Mouse (Mus musculus): ENCODE measurements around the gene Slc13a3. TPM values are rescaled to one million over a fixed set of nuclear protein-coding genes. Genes with fewer than 3 reads are reported as not detected.

Slc13a3 gene
- polyA plus RNA-seq (2017; shearing (Covaris generic)): under 1 TPM; 0.06 to 0.10 TPM

DNA sequence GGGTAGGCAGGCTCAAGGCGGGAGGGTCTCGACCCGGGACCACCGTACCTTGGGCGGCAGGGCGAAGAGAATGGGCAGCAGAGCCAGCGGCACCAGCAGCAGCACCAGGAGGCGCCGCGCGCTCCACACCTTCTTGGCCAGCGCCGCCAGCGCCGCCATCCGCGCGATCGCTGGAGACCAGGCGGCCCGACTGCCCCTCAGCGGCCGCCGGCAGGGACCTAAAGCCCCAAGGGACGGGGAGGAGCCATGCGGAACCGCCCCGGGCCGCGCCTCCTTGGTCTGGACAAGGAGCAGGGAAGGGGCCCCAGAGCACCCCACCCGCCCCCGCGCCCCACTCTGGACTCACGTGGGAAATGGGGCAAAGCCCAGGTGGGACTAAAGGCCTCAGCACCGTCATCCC, at the start of gene Slc13a3:
Gene Slc13a3, minus strand, starts transcription at position 228 of the 400 bp plus-strand sequence.

DNA sequence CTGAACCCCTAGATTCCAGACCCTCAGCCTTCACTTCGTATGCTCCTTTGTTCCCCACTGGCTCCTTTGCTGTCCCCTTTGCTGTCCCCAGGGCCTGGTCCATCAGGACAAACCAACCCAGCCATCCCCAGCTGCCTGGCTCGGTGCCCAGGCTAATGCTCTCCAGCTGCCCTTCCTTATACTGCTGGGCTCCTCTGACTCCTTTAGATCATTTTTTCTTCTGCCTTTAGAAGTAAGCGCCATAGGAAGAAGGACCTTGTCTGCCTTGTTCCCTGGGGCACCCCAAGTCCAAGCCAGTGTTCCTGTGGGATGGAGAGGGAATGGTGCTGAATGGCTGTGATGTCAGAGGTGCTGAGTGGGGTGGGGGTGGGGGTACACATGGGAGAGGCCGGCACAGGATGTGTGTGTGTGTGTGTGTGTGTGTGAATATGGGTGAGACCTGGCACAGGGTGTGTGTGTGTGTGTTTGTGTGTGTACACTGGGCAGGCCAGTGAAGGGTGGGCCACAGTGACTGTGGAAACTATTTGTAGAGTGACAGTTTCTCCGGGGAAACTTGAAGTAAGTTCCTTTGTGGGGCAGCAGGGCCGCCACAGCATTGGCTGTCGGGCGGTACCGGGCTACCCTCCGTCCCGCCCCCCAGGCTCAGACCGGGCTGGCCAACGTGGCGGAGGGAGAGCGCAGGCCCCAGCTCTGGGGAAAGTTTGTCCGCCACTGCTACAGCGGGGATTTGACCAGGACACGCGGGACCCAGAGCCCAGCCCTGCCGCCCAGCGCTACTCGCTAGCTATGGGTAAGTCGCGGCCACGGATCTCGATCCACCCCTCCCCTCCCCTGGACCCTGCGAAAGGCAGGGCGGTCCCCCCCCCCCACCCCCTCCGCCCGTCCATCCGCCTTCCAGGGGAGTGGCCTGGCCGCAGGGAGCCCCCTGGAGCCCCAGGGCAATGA, 30.5 kb upstream of the Slc13a3 start, which contains the start of gene Slc2a10:
Gene Slc2a10, plus strand, starts transcription at position 529 of the 945 bp plus-strand sequence.

DNA sequence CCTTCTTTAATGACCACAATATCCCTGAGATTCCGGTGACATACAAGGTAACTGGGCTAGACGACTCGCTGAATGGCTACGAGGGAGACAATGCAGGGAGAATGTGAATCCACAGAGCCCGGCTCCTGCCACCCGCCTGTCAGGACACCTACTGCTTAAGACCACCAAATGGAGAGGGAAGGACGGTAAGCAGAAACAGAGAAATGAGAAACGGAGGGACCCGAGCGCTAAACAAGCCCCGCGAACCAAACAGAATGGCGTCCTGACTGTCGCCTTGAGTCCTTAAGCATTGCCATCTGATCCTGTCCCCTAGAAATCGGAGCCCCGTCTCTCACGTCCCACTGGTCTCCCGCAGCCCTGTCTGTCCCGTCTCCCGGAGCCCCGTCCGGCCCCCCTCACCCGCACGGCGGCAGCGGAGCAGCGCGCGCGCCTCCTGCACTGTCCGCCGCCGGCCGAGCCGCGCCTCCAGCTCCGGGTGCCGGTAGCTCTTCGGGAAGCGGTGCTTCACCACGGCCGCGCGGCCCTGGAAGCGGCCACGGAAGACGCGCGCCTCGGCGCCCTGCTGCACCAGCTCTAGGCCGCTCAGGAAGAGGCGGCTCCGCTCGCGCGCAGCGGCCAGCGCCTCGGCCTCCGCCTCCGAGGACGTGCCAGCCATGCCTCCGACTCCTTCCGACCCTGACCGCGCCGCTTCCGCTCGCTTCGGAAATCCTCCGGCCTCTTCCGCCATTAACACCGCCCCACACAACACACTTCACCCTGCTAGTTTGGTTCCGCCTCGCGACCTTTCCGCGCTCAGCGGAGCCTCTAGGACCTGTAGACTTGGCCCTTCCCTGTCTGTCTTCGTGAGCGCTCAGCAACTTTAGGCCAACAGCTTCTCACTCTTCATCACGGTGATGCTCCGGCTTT, 19.9 kb upstream of the Slc13a3 start, which contains the start of gene Trp53rka:
Gene Trp53rka, minus strand, starts transcription at position 677 of the 906 bp plus-strand sequence.

DNA sequence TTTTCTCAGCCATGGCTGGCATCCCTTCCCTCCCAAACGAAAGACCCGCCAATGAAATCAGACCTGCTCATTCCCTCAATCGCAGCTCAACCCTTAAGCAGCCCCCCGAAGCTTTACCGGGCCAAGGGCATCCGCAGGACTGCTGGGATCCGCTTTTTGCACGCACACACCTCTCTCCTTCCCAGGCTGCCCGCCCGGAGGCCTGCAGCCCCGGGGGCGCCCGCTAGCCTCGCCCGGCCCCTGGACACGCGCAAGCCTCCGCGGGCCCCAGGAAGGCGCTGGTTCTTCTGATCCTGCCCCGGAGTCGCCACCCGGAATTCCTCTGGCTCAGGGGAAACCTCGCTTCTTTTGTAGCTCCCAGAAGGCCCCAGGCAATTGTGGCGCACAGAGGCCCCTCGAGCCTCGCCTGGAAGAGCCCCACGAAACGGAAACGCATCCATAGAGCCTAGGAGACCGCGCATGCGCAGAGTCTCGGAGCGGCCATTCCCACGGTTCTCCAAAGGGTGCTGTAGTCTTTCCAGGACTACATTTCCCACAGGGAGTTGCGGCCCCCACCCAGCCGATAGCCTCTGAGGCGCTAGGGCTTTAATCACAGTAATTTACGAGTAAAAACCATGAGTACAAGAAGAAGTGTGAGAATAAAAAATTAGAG, 85.1 kb downstream of the Slc13a3 start, which contains the start of gene Zfp334:
Gene Zfp334, minus strand, starts transcription at position 416 of the 652 bp plus-strand sequence.

DNA sequence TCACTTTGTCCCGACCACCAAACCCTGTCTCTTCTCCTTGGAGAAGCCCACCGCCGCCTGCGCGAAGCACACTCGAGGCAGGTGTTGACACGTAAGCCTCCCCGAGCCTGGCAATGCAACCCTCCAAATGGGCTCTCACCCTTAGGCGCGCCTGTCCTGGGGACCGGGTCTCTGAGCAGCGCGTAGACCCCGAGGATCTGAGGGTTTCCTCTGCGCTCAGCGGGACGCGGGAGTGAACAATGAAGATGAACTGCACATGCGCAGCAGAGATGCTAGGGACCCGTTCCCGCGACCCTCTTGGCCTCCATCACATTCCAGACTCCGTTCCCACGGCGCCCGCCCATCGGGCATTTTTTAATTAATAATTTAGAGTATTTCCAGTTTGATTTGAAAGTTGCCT, 104.5 kb downstream of the Slc13a3 start, which contains the start of gene Zfp663:
Gene Zfp663, minus strand, starts transcription at position 234 of the 400 bp plus-strand sequence.

Other genes with a start within 250 kb of the Slc13a3 start
- under 1 TPM in 1 of 2 experiments, not detected in 1; 0.11 TPM for gene Cdh22, start 238.4 kb downstream of the Slc13a3 start, polyA plus RNA-seq (2017; shearing (Covaris generic))
- gene Slc35c2, start 185.4 kb downstream of the Slc13a3 start, polyA plus RNA-seq (2017; shearing (Covaris generic)): 10 to 100 TPM; 40.2 to 46.9 TPM
- gene Elmo2, start 146.8 kb downstream of the Slc13a3 start, polyA plus RNA-seq (2017; shearing (Covaris generic)): 10 to 100 TPM; 49.3 to 57.7 TPM
- under 1 TPM in 1 of 2 experiments, not detected in 1; 0.11 TPM for gene Zfp663, start 104.5 kb downstream of the Slc13a3 start, polyA plus RNA-seq (2017; shearing (Covaris generic))
- gene Zfp334, start 85.0 kb downstream of the Slc13a3 start, polyA plus RNA-seq (2017; shearing (Covaris generic)): not detected
- gene Ocstamp, start 72.8 kb downstream of the Slc13a3 start, polyA plus RNA-seq (2017; shearing (Covaris generic)): under 1 TPM in 1 of 2 experiments, not detected in 1; 0.38 TPM
- 10 to 100 TPM; 33.8 to 38.8 TPM for gene Trp53rka, start 20.1 kb upstream of the Slc13a3 start, polyA plus RNA-seq (2017; shearing (Covaris generic))
- under 1 TPM in 1 of 2 experiments, not detected in 1; 0.17 TPM for gene Slc2a10, start 30.6 kb upstream of the Slc13a3 start, polyA plus RNA-seq (2017; shearing (Covaris generic))
- 1 to 10 TPM; 5.0 to 6.1 TPM for gene Eya2, start 121.8 kb upstream of the Slc13a3 start, polyA plus RNA-seq (2017; shearing (Covaris generic))

Data from activated CD4-positive, CD25-positive, alpha-beta regulatory T cell (primary cell).